Mouse (Mus musculus) gastrocnemius, postnatal 25 days (tissue): Measurements from ENCODE around the gene Gcsh. TPM values are rescaled to one million over a fixed set of nuclear protein-coding genes. Genes with fewer than 3 reads are reported as not detected.

ENCODE experiments used
- DNase-seq: peaks from one replicate; pipeline ENCODE4 v3.0.0; 2022
- total RNA-seq, 2 experiments: library from RNA; stranded (reverse); gene quantifications; 1 replicate in 1 of 2; 2 replicates in 1 of 2; pipeline ENCODE4 v1.2.3; 2021

Gene Gcsh
- total RNA-seq, 2 experiments from 2014 or later: 37.9 to 41.2 TPM

GRCm38 (mm10) chr8:116978631-116979256, 14.6 kb downstream of the Gcsh start, which contains the start of gene 1700030J22Rik:
Gene 1700030J22Rik (minus strand): TSS chr8:116978959.
- DNase-seq: peak; percentile 97

DNA sequence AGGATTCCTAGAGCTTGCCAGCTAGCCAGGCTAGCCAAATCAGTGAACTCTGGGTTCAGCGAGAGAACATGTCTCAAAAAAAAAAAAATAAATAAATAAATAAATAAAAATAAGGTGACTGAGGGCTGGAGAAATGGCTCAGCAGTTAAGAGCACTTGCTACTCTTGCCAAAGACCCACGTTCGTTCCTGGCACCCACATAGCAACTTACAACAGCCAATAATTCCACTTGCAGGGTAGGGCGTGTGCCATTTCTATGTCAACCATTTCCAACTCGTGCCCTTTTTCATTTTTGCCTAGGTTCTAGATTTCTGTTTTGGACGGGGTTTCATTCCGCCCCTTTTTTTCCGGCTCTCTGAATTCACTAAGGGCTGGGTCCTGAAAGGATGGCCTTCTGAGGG, 15.3 kb downstream of the Gcsh start:
- no peak for DNase-seq

- no peak for DNase-seq
These were observed 17.7 kb downstream of the Gcsh start for GRCm38 (mm10) chr8:116975606-116976005.

DNA sequence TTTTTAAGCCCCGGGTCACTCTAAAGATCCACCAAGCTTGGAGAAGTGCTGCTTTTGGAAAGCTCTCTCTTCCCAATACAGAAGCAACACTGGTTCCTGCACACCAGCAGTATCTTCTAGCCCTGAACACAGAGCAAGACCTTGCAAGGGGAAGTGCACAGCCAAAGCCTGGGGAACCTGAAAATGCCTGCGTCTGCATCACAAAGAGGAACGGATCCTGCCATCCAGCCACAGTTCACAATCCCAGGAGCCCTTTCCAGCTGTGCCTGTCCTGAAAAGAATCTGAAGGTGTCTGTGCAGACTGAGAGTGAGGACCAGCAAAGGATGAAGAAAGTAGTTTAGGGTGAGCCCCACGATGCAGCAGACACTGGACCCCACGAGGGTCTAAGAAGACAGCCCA, 18.3 kb downstream of the Gcsh start:
- DNase-seq: no peak

- DNase-seq: no peak
These were observed 23.8 kb downstream of the Gcsh start for GRCm38 (mm10) chr8:116969531-116969930.

DNA sequence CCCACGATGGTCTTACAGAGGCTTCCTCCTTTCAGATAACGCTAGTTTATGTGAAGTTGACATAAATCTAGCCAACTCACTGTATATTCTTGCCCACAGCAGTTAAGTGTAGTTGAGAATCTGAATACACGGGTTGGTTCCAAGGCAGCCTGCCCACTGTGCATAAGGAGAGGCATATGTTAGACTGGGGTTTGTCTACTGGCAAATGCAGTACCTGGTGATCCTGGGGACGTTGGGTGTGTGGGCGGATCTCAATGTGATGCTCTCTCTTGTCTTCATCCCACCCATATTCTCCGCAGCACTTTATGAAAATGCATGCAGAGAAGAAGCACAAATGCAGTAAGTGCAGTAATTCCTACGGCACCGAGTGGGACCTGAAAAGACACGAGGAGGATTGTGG, 38.9 kb downstream of the Gcsh start:
- no peak for DNase-seq

DNA sequence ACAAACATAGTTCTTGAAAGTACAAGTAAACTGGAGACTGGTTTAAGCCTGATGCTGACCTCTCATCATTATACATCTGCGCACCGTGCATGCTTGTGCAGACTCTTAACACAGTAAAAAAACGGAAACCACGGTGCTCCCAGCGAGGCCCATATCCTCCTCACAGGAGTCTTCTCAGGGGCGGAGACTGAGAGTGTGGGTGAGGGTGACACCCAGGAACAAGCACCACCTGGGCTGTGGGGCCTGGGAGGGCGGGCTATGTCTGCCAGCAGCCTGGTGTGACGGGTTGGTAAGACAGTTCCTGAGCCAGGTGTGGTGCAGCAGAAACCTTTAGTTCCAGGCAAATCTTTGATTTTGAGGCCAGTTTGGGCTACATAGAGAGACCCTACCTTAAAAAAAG, 40.9 kb downstream of the Gcsh start:
- no peak for DNase-seq

- no peak for DNase-seq
These were observed 41.6 kb downstream of the Gcsh start for GRCm38 (mm10) chr8:116951778-116952177.

DNA sequence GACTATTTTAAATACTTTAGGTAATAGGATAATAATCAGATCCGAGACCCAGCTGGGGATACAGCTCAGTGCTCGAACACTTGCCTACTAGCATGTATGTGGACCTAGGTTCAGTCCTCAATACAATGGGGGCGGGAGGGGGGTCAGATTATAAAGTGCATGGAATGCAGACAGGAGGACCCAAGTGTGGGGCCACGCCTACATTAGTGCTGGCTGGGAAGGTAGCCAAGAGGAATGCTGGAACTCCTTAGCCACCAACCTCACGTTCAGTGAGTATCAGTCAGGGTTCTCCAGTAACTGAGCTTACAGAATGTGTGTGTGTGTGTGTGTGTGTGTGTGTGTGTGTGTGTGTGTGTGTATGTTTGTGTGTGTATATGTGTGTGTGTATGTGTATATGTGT, 42.0 kb downstream of the Gcsh start:
- DNase-seq: no peak

DNA sequence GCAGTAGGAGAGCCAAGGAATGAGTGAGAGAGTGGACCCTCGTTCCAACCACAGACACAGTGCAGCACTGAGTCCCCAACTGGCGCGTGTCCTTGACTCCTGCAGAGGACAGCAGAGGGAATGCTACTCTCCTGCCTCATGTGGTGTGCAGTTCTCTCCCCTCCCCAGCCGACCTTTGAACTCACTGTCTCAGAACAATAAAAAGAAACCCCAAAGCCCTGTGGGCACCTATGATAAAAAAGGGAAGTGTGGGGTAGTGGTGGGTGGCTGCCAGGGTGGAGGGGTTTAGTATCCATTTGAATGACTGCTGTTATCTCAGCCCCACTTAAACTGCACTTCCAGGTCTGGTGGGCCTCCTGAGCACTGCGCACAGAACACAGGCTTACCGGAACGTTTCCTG, 45.7 kb downstream of the Gcsh start:
- no peak for DNase-seq

DNA sequence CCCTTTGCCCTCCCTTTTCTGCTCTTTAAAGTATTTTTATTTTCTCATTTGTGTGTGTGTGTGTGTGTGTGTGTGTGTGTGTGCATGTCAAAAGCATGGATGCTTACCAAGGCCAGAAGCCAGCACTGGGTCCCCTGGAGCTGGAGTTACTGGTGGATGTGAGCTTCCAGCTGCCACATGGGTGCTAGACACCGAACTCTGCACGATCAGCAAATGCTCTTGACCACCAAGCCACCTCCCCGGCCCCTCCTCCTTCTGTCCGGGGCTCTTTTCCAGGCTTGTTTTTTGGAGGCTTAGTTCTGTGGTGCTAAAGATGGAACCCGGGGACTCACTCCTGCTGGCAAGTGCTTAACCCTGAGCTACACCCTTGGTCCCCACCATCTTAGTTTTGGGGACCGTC, 46.5 kb downstream of the Gcsh start:
- peak; percentile 21 for DNase-seq

- peak; percentile 21 for DNase-seq
These were observed 47.0 kb downstream of the Gcsh start for GRCm38 (mm10) chr8:116946268-116946838.

- no peak for DNase-seq
These were observed 48.0 kb downstream of the Gcsh start for GRCm38 (mm10) chr8:116945169-116945910.

- DNase-seq: no peak
These were observed 49.0 kb downstream of the Gcsh start for GRCm38 (mm10) chr8:116944385-116944696.

GRCm38 (mm10) chr8:116943555-116944384, 49.6 kb downstream of the Gcsh start:
- peak; percentile 23 for DNase-seq

GRCm38 (mm10) chr8:116943161-116943554, 50.2 kb downstream of the Gcsh start, which contains the start of gene Atmin:
Gene Atmin (plus strand): TSS chr8:116943393.
- DNase-seq: peak; percentile 84

GRCm38 (mm10) chr8:116942284-116943058, 50.9 kb downstream of the Gcsh start:
- DNase-seq: no peak

GRCm38 (mm10) chr8:116935506-116935905, 57.8 kb downstream of the Gcsh start:
- DNase-seq: no peak

- no peak for DNase-seq
These were observed 58.4 kb downstream of the Gcsh start for GRCm38 (mm10) chr8:116934976-116935375.
